Mouse (Mus musculus) heart, postnatal 36 days (tissue): ENCODE results near the gene Clps. TPM values are rescaled to one million over a fixed set of nuclear protein-coding genes. Genes with fewer than 3 reads are reported as not detected.

Experiments used
- DNase-seq, 2 experiments: peaks; one replicate each; pipeline ENCODE4 v3.0.0; 2021 to 2022
- intact Hi-C: fragments of 180-260 bp; cut with DNase I; formaldehyde crosslinking; loops from one replicate; pipeline ENCODE4 v1.15.1; 2025
- total RNA-seq, 2 experiments: library from RNA; stranded (reverse); gene quantifications; 2 replicates each; pipeline ENCODE4 v1.2.3; 2021

Clps gene
- total RNA-seq, 2 experiments from 2014 or later = not detected

GRCm38 (mm10) chr17:28521071-28521726 is 39.4 kb downstream of the Clps start:
- no peak for DNase-seq
- intact Hi-C loops = loop anchor here (10.0 kb wide), 1 partner anchor 296 kb away; no protein-coding TSS in a partner anchor

- intact Hi-C loops = loop anchor here (10.0 kb wide), 1 partner anchor 296 kb away; no protein-coding TSS in a partner anchor
- DNase-seq = no peak
Observed at GRCm38 (mm10) chr17:28520561-28520960, 40.0 kb downstream of the Clps start.

- intact Hi-C loops = loop anchor here (10.0 kb wide), 2 partner anchors 295 to 495 kb away; no protein-coding TSS in a partner anchor
- peak in 1 of 2 experiments; percentile 47 for DNase-seq
Observed at GRCm38 (mm10) chr17:28519827-28520226, 40.7 kb downstream of the Clps start.

GRCm38 (mm10) chr17:28518615-28519071 is 41.9 kb downstream of the Clps start:
- DNase-seq = peak; percentile 66 to 83
- intact Hi-C loops = loop anchor here (10.0 kb wide), 1 partner anchor 494 kb away; no protein-coding TSS in a partner anchor

GRCm38 (mm10) chr17:28517956-28518614 is 42.5 kb downstream of the Clps start:
- DNase-seq = peak; percentile 97 to 98
- intact Hi-C loops = loop anchor here (10.0 kb wide), 1 partner anchor 493 kb away; no protein-coding TSS in a partner anchor

GRCm38 (mm10) chr17:28517441-28517955 is 43.1 kb downstream of the Clps start, which contains the start of gene Fkbp5:
Gene Fkbp5 (minus strand): TSS chr17:28517527.
- intact Hi-C loops = loop anchor here (10.0 kb wide), 1 partner anchor 493 kb away; no protein-coding TSS in a partner anchor
- peak in 1 of 2 experiments; percentile 83 for DNase-seq

- peak in 1 of 2 experiments; percentile 37 for DNase-seq
- intact Hi-C loops = loop anchor here (10.0 kb wide), 1 partner anchor 492 kb away; no protein-coding TSS in a partner anchor
Observed at GRCm38 (mm10) chr17:28516881-28517280, 43.7 kb downstream of the Clps start.

- intact Hi-C loops = loop anchor here (10.0 kb wide), 1 partner anchor 491 kb away; no protein-coding TSS in a partner anchor
- DNase-seq = peak; percentile 65 to 78
Observed at GRCm38 (mm10) chr17:28515431-28516341, 44.9 kb downstream of the Clps start.

GRCm38 (mm10) chr17:28514555-28514954 is 46.0 kb downstream of the Clps start:
- DNase-seq = peak in 1 of 2 experiments; percentile 31
- intact Hi-C loops = loop anchor here (10.0 kb wide), 1 partner anchor 490 kb away; no protein-coding TSS in a partner anchor

- intact Hi-C loops = loop anchor here (10.0 kb wide), 1 partner anchor 489 kb away; no protein-coding TSS in a partner anchor
- peak; percentile 65 to 71 for DNase-seq
Observed at GRCm38 (mm10) chr17:28513844-28514243, 46.7 kb downstream of the Clps start.

GRCm38 (mm10) chr17:28513337-28513736 is 47.2 kb downstream of the Clps start:
- intact Hi-C loops = loop anchor here (10.0 kb wide), 1 partner anchor 489 kb away; no protein-coding TSS in a partner anchor
- DNase-seq = peak in 1 of 2 experiments; percentile 47

GRCm38 (mm10) chr17:28512696-28513095 is 47.9 kb downstream of the Clps start:
- intact Hi-C loops = loop anchor here (10.0 kb wide), 1 partner anchor 488 kb away; no protein-coding TSS in a partner anchor
- peak; percentile 83 to 86 for DNase-seq

- intact Hi-C loops = loop anchor here (10.0 kb wide), 1 partner anchor 487 kb away; no protein-coding TSS in a partner anchor
- peak in 1 of 2 experiments; percentile 25 for DNase-seq
Observed at GRCm38 (mm10) chr17:28511616-28512541, 48.7 kb downstream of the Clps start.

GRCm38 (mm10) chr17:28510445-28511342 is 49.9 kb downstream of the Clps start:
- intact Hi-C loops = loop anchor here (10.0 kb wide), 1 partner anchor 486 kb away; no protein-coding TSS in a partner anchor
- peak; percentile 44 to 68 for DNase-seq
